Mouse (Mus musculus): ENCODE measurements around the gene Atp6v0a1. TPM values are rescaled to one million over a fixed set of nuclear protein-coding genes. Genes with fewer than 3 reads are reported as not detected.
A peak's percentile ranks its signal among the peaks of the same experiment; 100 is the strongest.

The Atp6v0a1 gene
- polyA plus RNA-seq, 1 experiment from 2014 or later, result 35.0 TPM

DNA sequence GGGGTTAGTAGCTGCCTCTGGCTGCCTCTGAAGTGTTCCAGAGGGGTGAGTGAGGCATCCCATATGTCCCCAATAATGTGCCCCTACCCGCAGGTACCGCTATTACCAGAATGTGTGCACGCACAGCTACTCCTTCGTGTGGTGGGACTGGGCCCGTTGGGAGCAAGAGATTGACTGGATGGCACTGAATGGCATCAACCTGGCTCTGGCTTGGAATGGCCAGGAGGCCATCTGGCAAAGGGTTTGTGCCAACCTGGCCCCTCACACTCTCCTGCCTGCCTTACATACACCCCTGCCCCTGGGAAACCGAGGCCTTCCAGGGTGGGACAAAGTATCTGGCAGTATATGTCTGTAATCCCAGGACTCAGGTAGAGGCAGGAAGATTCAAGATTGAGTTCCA, 61.7 kb downstream of the Atp6v0a1 start:
- ATAC-seq (ENCODE audit: low read depth) (no peak), DNase-seq (ENCODE audit: low spot score) (no peak)
- no peaks in the 10 kb centered on the region for H3K36me3 ChIP-seq (ENCODE audit: control insufficient read depth, insufficient read depth, low read length)
- 0 out of 2 replicates have a peak overlapping the region, but pooled peaks have one; percentile 19 for H3K9ac ChIP-seq (ENCODE audit: low read depth, low read length)
- peak overlapping the region; percentile 99 for H3K4me2 ChIP-seq (ENCODE audit: low read depth, low read length)
- H3K4me1 ChIP-seq (ENCODE audit: control insufficient read depth, insufficient read depth, low read length), result peaks cover 10% of the 10 kb centered on the region
- no peak overlapping the region for H3K27ac ChIP-seq (replicated peaks; ENCODE audit: low read depth, low read length)
- 88% methylated on average over 5 of the region's 6 CpGs for WGBS
- H3K4me3 ChIP-seq (ENCODE audit: low read depth, low read length), result peak overlapping the region; percentile 83; the same call in 1 of the 2 replicates
- H3K27me3 ChIP-seq (replicated peaks; ENCODE audit: control insufficient read depth, insufficient read depth, low read length), result peaks cover 8% of the 10 kb centered on the region; the same call in 1 of the 2 replicates
- H3K9me3 ChIP-seq (ENCODE audit: control insufficient read depth, low read length), result no peaks in the 10 kb centered on the region

DNA sequence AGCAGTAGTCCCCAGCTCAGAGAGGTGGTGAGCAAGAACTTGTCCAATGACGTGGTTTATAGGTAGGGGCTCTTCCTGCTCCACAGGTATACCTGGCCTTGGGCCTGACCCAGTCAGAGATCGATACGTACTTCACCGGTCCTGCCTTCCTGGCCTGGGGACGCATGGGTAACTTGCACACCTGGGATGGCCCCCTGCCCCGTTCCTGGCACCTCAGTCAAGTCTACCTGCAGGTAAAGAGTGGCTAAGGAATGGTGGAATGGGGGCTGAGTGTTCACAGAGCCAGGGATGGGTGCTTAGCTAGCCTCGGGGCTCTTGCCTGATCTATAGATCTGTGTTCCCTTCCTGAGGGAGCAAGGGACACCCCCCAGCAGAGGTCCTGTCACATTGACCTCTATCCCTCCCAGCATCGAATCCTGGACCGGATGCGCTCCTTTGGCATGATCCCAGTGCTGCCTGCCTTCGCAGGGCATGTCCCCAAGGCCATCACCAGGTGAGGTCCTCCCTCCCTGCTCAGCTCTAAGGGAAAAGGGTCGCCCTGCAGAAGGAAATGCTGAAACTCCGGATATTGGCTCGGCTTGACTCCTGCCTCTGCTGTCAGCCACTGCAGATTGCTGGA, 62.7 kb downstream of the Atp6v0a1 start:
- no peak overlapping the region for H3K4me3 ChIP-seq (ENCODE audit: low read depth, low read length)
- no peak overlapping the region for H3K4me2 ChIP-seq (ENCODE audit: low read depth, low read length)
- no peaks in the 10 kb centered on the region for H3K36me3 ChIP-seq (ENCODE audit: control insufficient read depth, insufficient read depth, low read length)
- H3K9me3 ChIP-seq (ENCODE audit: control insufficient read depth, low read length), result no peaks in the 10 kb centered on the region
- H3K27ac ChIP-seq (replicated peaks; ENCODE audit: low read depth, low read length), result no peak overlapping the region
- WGBS, result 72% methylated on average over 14 of the region's 14 CpGs
- H3K9ac ChIP-seq (ENCODE audit: low read depth, low read length), result no peak overlapping the region
- no peak for ATAC-seq (ENCODE audit: low read depth)
- H3K4me1 ChIP-seq (ENCODE audit: control insufficient read depth, insufficient read depth, low read length), result peaks cover 10% of the 10 kb centered on the region
- no peak for DNase-seq (ENCODE audit: low spot score)
- H3K27me3 ChIP-seq (replicated peaks; ENCODE audit: control insufficient read depth, insufficient read depth, low read length), result peaks cover 9% of the 10 kb centered on the region

DNA sequence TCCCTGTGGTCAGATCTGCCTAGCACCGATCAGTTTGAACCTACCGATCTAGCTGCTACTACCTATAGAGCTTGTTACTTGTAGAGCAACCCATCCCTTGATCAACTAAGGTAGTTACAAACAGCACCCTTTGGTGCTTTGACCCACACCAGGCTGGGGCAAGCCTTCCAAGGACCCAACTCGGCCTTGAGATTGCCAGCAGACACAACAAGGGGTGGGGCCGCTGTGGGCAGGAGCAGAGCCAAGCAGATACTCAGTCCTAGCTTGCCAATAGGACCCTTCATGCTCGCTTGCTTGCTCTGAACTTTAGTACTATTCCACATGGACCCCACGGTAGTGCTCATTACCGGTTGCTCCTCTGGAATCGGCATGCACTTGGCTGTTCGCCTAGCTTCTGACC, 68.9 kb downstream of the Atp6v0a1 start, which contains the start of gene Hsd17b1:
Gene Hsd17b1 (plus strand): TSS at position 291 of the 400 bp plus-strand sequence.
- Histone ChIP-seq H3K9me3 (ENCODE audit: control insufficient read depth, low read length) (no peaks in the 10 kb centered on the region), H3K4me1 (ENCODE audit: control insufficient read depth, insufficient read depth, low read length) (peaks cover 2% of the 10 kb centered on the region), H3K27me3 (replicated peaks; ENCODE audit: control insufficient read depth, insufficient read depth, low read length) (peaks cover 49% of the 10 kb centered on the region), H3K36me3 (ENCODE audit: control insufficient read depth, insufficient read depth, low read length) (no peaks in the 10 kb centered on the region), H3K9ac (ENCODE audit: low read depth, low read length) (no peak within 1 kb of the TSS), H3K4me2 (ENCODE audit: low read depth, low read length) (no peak within 1 kb of the TSS), H3K27ac (replicated peaks; ENCODE audit: low read depth, low read length) (no peak within 1 kb of the TSS), H3K4me3 (ENCODE audit: low read depth, low read length) (no peak within 1 kb of the TSS)
- 59% methylated on average over 9 of the region's 9 CpGs for WGBS
- ATAC-seq (ENCODE audit: low read depth) (no peak), DNase-seq (ENCODE audit: low spot score) (no peak)

DNA sequence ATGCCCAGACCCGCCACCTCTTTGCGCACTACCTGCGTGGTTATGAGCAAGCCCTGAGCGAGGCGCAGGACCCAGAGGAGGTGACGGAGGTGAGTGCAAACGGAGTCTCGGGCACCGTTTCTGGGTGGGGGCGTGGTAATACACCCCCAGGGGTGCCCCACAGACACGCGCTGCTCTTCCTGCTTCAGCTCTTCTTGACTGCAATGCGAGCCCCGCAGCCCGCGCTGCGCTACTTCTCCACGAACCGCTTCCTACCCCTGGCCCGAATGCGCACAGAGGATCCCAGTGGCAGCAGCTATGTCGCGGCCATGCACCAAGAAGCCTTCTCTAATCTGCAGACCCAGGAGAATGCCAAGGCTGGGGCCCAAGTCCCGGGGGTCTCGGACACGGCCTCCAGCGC, 70.5 kb downstream of the Atp6v0a1 start:
- H3K9me3 ChIP-seq (ENCODE audit: control insufficient read depth, low read length), result no peaks in the 10 kb centered on the region
- ATAC-seq (ENCODE audit: low read depth) (no peak), DNase-seq (ENCODE audit: low spot score) (no peak)
- 4% methylated on average over 25 of the region's 27 CpGs for WGBS
- no peak overlapping the region for H3K27ac ChIP-seq (replicated peaks; ENCODE audit: low read depth, low read length)
- peaks cover 49% of the 10 kb centered on the region for H3K27me3 ChIP-seq (replicated peaks; ENCODE audit: control insufficient read depth, insufficient read depth, low read length)
- H3K4me1 ChIP-seq (ENCODE audit: control insufficient read depth, insufficient read depth, low read length), result peaks cover 7% of the 10 kb centered on the region
- H3K4me3 ChIP-seq (ENCODE audit: low read depth, low read length), result peak overlapping the region; percentile 25
- H3K9ac ChIP-seq (ENCODE audit: low read depth, low read length), result peak overlapping the region; percentile 49; the same call in 1 of the 2 replicates
- H3K36me3 ChIP-seq (ENCODE audit: control insufficient read depth, insufficient read depth, low read length), result no peaks in the 10 kb centered on the region
- H3K4me2 ChIP-seq (ENCODE audit: low read depth, low read length), result peak overlapping the region; percentile 45

DNA sequence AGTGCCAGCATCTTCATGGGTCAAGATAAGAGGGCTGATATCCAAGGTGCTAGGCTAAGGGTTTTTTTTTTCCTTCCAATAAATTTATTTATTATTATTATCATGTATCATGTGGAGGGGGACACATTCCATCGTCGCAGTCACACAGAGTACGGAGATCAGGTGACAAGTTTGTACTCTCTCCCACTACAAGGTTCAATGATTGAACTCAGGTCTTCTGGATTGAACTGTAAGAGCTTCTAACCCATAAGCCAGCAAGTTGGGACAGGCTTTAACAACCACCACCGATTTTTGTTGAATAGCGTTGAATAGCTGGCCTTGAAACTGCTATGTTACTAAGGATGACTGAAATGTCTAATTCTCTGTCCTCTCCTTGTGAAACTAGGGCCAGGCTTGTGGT, 71.2 kb downstream of the Atp6v0a1 start:
- 62% methylated on average over 5 of the region's 5 CpGs for WGBS
- Histone ChIP-seq H3K4me3 (ENCODE audit: low read depth, low read length) (no peak overlapping the region), H3K27ac (replicated peaks; ENCODE audit: low read depth, low read length) (no peak overlapping the region), H3K9me3 (ENCODE audit: control insufficient read depth, low read length) (no peaks in the 10 kb centered on the region), H3K27me3 (replicated peaks; ENCODE audit: control insufficient read depth, insufficient read depth, low read length) (peaks cover 49% of the 10 kb centered on the region), H3K9ac (ENCODE audit: low read depth, low read length) (no peak overlapping the region), H3K36me3 (ENCODE audit: control insufficient read depth, insufficient read depth, low read length) (peaks cover 5% of the 10 kb centered on the region; the same call in 1 of the 2 replicates), H3K4me2 (ENCODE audit: low read depth, low read length) (no peak overlapping the region), H3K4me1 (ENCODE audit: control insufficient read depth, insufficient read depth, low read length) (peaks cover 7% of the 10 kb centered on the region)
- ATAC-seq (ENCODE audit: low read depth), result no peak
- DNase-seq (ENCODE audit: low spot score), result no peak

DNA sequence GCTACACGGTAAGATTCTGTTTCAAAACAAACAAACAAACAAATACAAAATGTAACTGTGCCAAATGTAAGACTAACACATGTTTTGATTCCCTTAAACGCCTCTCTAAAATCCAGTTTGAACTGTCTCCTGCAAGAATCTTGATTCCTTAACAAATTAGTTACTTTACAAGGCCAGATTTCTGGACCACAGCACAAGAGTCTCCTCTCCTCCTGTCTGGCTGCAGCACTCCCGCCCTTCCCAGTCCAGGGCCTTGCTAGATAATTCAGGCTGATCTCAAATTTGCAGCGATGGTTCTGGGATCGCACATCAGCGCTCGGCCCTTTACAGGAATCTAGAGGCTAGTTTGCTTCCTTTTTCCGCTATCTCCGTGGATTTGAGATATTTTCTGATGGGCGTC, 72.4 kb downstream of the Atp6v0a1 start:
- Histone ChIP-seq H3K4me1 (ENCODE audit: control insufficient read depth, insufficient read depth, low read length) (peaks cover 7% of the 10 kb centered on the region), H3K36me3 (ENCODE audit: control insufficient read depth, insufficient read depth, low read length) (peaks cover 10% of the 10 kb centered on the region; the same call in 1 of the 2 replicates), H3K4me3 (ENCODE audit: low read depth, low read length) (peak overlapping the region; percentile 88), H3K9me3 (ENCODE audit: control insufficient read depth, low read length) (no peaks in the 10 kb centered on the region), H3K9ac (ENCODE audit: low read depth, low read length) (peak overlapping the region; percentile 90), H3K4me2 (ENCODE audit: low read depth, low read length) (peak overlapping the region; percentile 95), H3K27ac (replicated peaks; ENCODE audit: low read depth, low read length) (peak overlapping the region; percentile 91), H3K27me3 (replicated peaks; ENCODE audit: control insufficient read depth, insufficient read depth, low read length) (peaks cover 49% of the 10 kb centered on the region)
- 5% methylated on average over 10 of the region's 10 CpGs for WGBS
- ATAC-seq (ENCODE audit: low read depth), result no peak
- DNase-seq (ENCODE audit: low spot score), result no peak

DNA sequence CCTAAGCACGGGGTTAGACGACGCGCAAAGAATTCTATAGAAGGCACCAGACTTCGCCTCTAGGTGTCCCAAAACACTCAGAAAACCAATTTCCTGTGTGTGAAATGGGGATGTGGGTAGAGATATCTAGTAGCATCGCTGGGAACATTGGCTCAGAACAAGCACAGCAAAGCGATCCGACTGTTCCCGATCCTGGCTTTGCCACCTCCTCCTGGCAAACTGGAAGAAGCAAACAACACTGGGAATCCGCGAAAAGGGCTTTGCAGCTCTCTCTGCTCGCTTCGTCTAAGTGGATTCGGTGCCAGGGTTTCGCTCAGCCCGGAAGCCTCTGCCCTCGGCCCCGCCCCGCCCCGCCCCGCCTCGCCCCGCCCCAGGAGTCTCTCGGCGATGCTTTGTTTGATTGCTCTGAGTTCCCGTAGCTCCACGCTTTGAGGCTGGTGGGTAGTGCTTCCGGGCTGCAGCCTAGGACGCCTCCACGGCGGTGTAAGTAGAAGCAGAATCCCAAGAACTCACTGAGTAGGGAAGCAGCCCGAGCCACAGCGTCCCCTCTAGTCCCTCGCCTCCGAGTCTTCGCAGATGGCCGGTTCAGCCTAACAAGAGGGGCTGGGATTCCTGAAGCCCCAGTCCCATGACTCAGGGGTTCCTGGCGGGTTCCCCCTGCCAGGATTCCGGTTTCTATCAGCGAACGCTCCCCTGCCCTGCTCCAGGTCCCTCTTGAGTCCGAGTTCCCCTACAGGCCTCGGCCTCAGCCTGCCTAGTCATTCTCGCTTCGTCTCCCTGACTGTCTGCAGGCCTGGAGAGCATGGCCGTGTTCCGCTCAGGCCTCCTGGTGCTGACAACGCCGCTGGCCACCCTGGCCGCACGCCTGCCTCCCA, 73.2 kb downstream of the Atp6v0a1 start, which contains the start of gene Coasy:
Gene Coasy (plus strand): TSS at position 358 of the 875 bp plus-strand sequence.
- Histone ChIP-seq H3K9ac (ENCODE audit: low read depth, low read length) (peak within 1 kb of the TSS; percentile 90), H3K4me1 (ENCODE audit: control insufficient read depth, insufficient read depth, low read length) (peaks cover 7% of the 10 kb centered on the region), H3K4me3 (ENCODE audit: low read depth, low read length) (peak within 1 kb of the TSS; percentile 88), H3K9me3 (ENCODE audit: control insufficient read depth, low read length) (no peaks in the 10 kb centered on the region), H3K4me2 (ENCODE audit: low read depth, low read length) (peak within 1 kb of the TSS; percentile 95), H3K27me3 (replicated peaks; ENCODE audit: control insufficient read depth, insufficient read depth, low read length) (peaks cover 43% of the 10 kb centered on the region), H3K27ac (replicated peaks; ENCODE audit: low read depth, low read length) (peak within 1 kb of the TSS; percentile 91), H3K36me3 (ENCODE audit: control insufficient read depth, insufficient read depth, low read length) (peaks cover 10% of the 10 kb centered on the region; the same call in 1 of the 2 replicates)
- under 1% methylated on average over 34 of the region's 51 CpGs for WGBS
- DNase-seq (ENCODE audit: low spot score) (peak; percentile 96), ATAC-seq (ENCODE audit: low read depth) (peak; percentile 92)

DNA sequence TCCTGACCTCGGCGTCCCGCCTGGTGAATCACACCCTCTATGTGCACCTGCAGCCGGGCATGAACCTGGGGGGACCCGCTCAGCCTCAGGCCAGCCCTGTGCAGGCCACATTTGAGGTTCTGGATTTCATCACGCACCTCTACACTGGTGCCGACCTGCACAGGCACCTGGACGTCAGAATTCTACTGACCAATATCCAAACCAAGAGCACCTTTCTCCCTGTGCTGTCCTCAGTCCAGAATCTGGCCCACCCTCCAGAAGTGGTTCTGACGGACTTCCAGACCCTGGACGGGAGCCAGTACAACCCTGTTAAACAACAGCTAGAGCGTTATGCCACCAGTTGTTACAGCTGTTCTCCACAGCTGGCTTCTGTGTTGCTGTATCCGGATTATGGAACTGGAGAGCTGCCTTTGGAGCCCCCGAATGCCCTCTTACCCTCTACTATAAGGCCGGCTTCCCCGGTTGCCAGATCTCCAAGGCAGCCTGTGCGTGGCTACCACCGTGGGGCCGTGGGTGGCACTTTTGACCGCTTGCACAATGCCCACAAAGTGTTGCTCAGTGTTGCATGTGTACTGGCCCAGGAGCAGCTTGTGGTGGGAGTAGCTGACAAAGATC, 73.9 kb downstream of the Atp6v0a1 start:
- H3K9ac ChIP-seq (ENCODE audit: low read depth, low read length), result peak overlapping the region; percentile 90
- peaks cover 10% of the 10 kb centered on the region; the same call in 1 of the 2 replicates for H3K36me3 ChIP-seq (ENCODE audit: control insufficient read depth, insufficient read depth, low read length)
- H3K4me1 ChIP-seq (ENCODE audit: control insufficient read depth, insufficient read depth, low read length), result peaks cover 10% of the 10 kb centered on the region
- no peak for DNase-seq (ENCODE audit: low spot score)
- peak overlapping the region; percentile 91 for H3K27ac ChIP-seq (replicated peaks; ENCODE audit: low read depth, low read length)
- WGBS, result 30% methylated on average over 19 of the region's 19 CpGs
- ATAC-seq (ENCODE audit: low read depth), result no peak
- no peaks in the 10 kb centered on the region for H3K9me3 ChIP-seq (ENCODE audit: control insufficient read depth, low read length)
- H3K27me3 ChIP-seq (replicated peaks; ENCODE audit: control insufficient read depth, insufficient read depth, low read length), result peaks cover 35% of the 10 kb centered on the region
- H3K4me3 ChIP-seq (ENCODE audit: low read depth, low read length), result peak overlapping the region; percentile 88
- H3K4me2 ChIP-seq (ENCODE audit: low read depth, low read length), result peak overlapping the region; percentile 95

Measured in embryonic facial prominence, embryonic 14.5 days (tissue).